Mouse (Mus musculus) spleen, embryonic (tissue): ENCODE data around the gene Prf1.

Source experiments
- CTCF ChIA-PET: fragments of 350-600 bp; sonication (Branson Sonifier 250); formaldehyde crosslinking; loops from one replicate; lab custom pipeline; 2022; lab: Charles Lee

The Prf1 gene

GRCm38 (mm10) chr10:61336592-61336991, 39.0 kb downstream of the Prf1 start:
- CTCF ChIA-PET, result interaction anchor here (0.6 to 2.2 kb wide), 8 partner anchors 47 to 496 kb away, joined by 3 to 11 read pairs (median 3); partner anchors contain the start of gene Adamts14

- CTCF ChIA-PET, result interaction anchor here (2.2 kb wide), 1 partner anchor 138 kb away, joined by 11 read pairs; no protein-coding TSS in a partner anchor
Measured at GRCm38 (mm10) chr10:61337665-61338064, 40.0 kb downstream of the Prf1 start.

- CTCF ChIA-PET, result interaction anchor here (1.9 kb wide), 1 partner anchor 139 kb away, joined by 5 read pairs; no protein-coding TSS in a partner anchor
Measured at GRCm38 (mm10) chr10:61339216-61339615, 41.6 kb downstream of the Prf1 start.

GRCm38 (mm10) chr10:61340247-61340646, 42.6 kb downstream of the Prf1 start:
- CTCF ChIA-PET, result interaction anchor here (1.9 kb wide), 1 partner anchor 140 kb away, joined by 5 read pairs; no protein-coding TSS in a partner anchor

GRCm38 (mm10) chr10:61341045-61341444, 43.4 kb downstream of the Prf1 start:
- CTCF ChIA-PET, result no interaction called here

- CTCF ChIA-PET, result no interaction called here
Measured at GRCm38 (mm10) chr10:61341557-61341956, 43.9 kb downstream of the Prf1 start.

GRCm38 (mm10) chr10:61342750-61343149, 45.1 kb downstream of the Prf1 start:
- CTCF ChIA-PET, result no interaction called here

- CTCF ChIA-PET, result interaction anchor here (0.6 kb wide), 2 partner anchors 61 to 1932 kb away, joined by 3 read pairs; no protein-coding TSS in a partner anchor
Measured at GRCm38 (mm10) chr10:61343950-61344349, 46.3 kb downstream of the Prf1 start.

- CTCF ChIA-PET, result no interaction called here
Measured at GRCm38 (mm10) chr10:61345179-61345578, 47.5 kb downstream of the Prf1 start.

- CTCF ChIA-PET, result no interaction called here
Measured at GRCm38 (mm10) chr10:61346374-61346773, 48.7 kb downstream of the Prf1 start.

GRCm38 (mm10) chr10:61351216-61351615, 53.6 kb downstream of the Prf1 start:
- CTCF ChIA-PET, result no interaction called here
